Comparison of ENCODE assay signal across 17 mouse cellular contexts in the genomic region with DNA sequence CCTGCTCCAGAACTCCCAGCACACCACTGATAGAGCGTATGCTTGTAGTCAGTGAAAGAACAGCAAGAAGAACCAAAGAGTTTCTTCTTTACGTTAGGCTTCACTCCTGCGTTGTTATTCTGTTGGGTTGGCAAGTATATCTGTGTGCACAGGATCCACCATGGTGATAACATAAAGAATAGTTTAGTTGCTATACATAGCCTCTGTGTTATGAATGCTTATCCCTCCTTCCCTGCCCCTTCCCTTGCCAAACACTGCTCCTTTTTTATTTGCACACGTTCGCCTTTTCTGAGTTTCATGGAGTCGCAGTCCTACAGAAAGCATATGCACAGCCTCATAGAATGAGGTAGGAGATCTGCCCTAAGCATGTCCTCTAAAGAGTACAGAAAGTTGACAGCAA. TPM values are rescaled to one million over a fixed set of nuclear protein-coding genes. Genes with fewer than 3 reads are reported as not detected.
A peak's percentile ranks its signal among the peaks of the same experiment; 100 is the strongest.
DNase-seq lines count a peak whose midpoint lies in the region; ATAC-seq lines count a peak whose summit lies in the region.
"Had no signal": no experiment of that assay in that cellular context is flagged by ENCODE, and none has a peak within 500 bp of the region (broad histone marks: within the 10 kb centered on the region; RNA-seq: fewer than 3 reads in every experiment).

No protein-coding gene starts in this region.

- H3K9me3 ChIP-seq in heart, embryonic 15.5 days (replicated peaks) = no peaks in the 10 kb centered on the region
- no peaks in the 10 kb centered on the region for H3K9me3 ChIP-seq in midbrain, embryonic 12.5 days
- no peaks in the 10 kb centered on the region for H3K9me3 ChIP-seq in midbrain, embryonic 10.5 days (replicated peaks)
- no peaks in the 10 kb centered on the region for H3K9me3 ChIP-seq in hindbrain, embryonic 16.5 days (ENCODE audit: control insufficient read depth, low read length)
- no peaks in the 10 kb centered on the region for H3K9me3 ChIP-seq in neural tube, embryonic 14.5 days (ENCODE audit: control insufficient read depth, low read length)
- H3K9me3 ChIP-seq: intestine, embryonic 15.5 days; limb, embryonic 15.5 days had no signal

- H3K4me1 ChIP-seq in heart, embryonic 15.5 days (replicated peaks) = peaks cover 28% of the 10 kb centered on the region
- H3K4me1 ChIP-seq in midbrain, embryonic 12.5 days = peaks cover 38% of the 10 kb centered on the region
- peaks cover 47% of the 10 kb centered on the region for H3K4me1 ChIP-seq in midbrain, embryonic 10.5 days
- peaks cover 37% of the 10 kb centered on the region for H3K4me1 ChIP-seq in hindbrain, embryonic 16.5 days (ENCODE audit: control insufficient read depth, insufficient read depth, low read depth, low read length)
- H3K4me1 ChIP-seq in neural tube, embryonic 14.5 days (ENCODE audit: control insufficient read depth, insufficient read depth, low read length) = peaks cover 29% of the 10 kb centered on the region

- 59% methylated on average over 6 of the region's 6 CpGs for WGBS in heart, embryonic 15.5 days
- WGBS in midbrain, embryonic 12.5 days = 80% methylated on average over 6 of the region's 6 CpGs
- 88% methylated on average over 6 of the region's 6 CpGs for WGBS in midbrain, embryonic 10.5 days
- WGBS in hindbrain, embryonic 16.5 days = 82% methylated on average over 6 of the region's 6 CpGs
- WGBS in neural tube, embryonic 14.5 days = 78% methylated on average over 6 of the region's 6 CpGs

- no peaks in the 10 kb centered on the region for H3K27me3 ChIP-seq in heart, embryonic 15.5 days
- no peaks in the 10 kb centered on the region for H3K27me3 ChIP-seq in midbrain, embryonic 12.5 days
- H3K27me3 ChIP-seq in midbrain, embryonic 10.5 days (ENCODE audit: low read depth, poor library complexity, severe bottlenecking) = no peaks in the 10 kb centered on the region
- no peaks in the 10 kb centered on the region for H3K27me3 ChIP-seq in hindbrain, embryonic 16.5 days (replicated peaks; ENCODE audit: control insufficient read depth, insufficient read depth, low read length)
- no peaks in the 10 kb centered on the region for H3K27me3 ChIP-seq in neural tube, embryonic 14.5 days (ENCODE audit: control insufficient read depth, insufficient read depth, low read length)
- H3K27me3 ChIP-seq: intestine, embryonic 15.5 days; limb, embryonic 15.5 days had no signal

- no peak for DNase-seq in heart, adult 11 months
- no peak for DNase-seq in midbrain, embryonic 10.5 days (ENCODE audit: low spot score)
- no peak for DNase-seq in thymus, postnatal 10 days (ENCODE audit: low spot score in 2 of 2)
- DNase-seq in cerebellum, adult 8-10 months = no peak
- DNase-seq: adrenal gland, adult 8-10 months; cerebellum, postnatal 36 days; heart, adult 2 months; kidney, postnatal 36 days; lung, postnatal 36 days; retina, postnatal 1 day; thymus, adult 18-20 months had no signal

- H3K4me3 ChIP-seq in heart, embryonic 15.5 days = no peak overlapping the region
- H3K4me3 ChIP-seq in midbrain, embryonic 12.5 days = no peak overlapping the region
- H3K4me3 ChIP-seq in midbrain, embryonic 10.5 days = no peak overlapping the region
- H3K4me3 ChIP-seq in hindbrain, embryonic 16.5 days (ENCODE audit: low read length) = no peak overlapping the region
- H3K4me3 ChIP-seq in neural tube, embryonic 14.5 days (ENCODE audit: low read depth, low read length) = no peak overlapping the region
- H3K4me3 ChIP-seq: heart, adult 2 months; intestine, embryonic 15.5 days; limb, embryonic 15.5 days had no signal

- ATAC-seq in heart, embryonic 15.5 days (replicated peaks; ENCODE audit: insufficient number of reproducible peaks, insufficient read depth, low FRiP score, low read depth) = no peak
- no peak for ATAC-seq in midbrain, embryonic 12.5 days (ENCODE audit: low FRiP score, low read depth)
- ATAC-seq in hindbrain, embryonic 16.5 days = no peak
- ATAC-seq in neural tube, embryonic 14.5 days (ENCODE audit: low read depth) = no peak
- ATAC-seq: intestine, embryonic 15.5 days had no signal

- H3K9ac ChIP-seq in heart, embryonic 15.5 days = no peak overlapping the region
- H3K9ac ChIP-seq in midbrain, embryonic 12.5 days (replicated peaks) = no peak overlapping the region
- H3K9ac ChIP-seq in hindbrain, embryonic 16.5 days (ENCODE audit: low read depth, low read length) = no peak overlapping the region
- no peak overlapping the region for H3K9ac ChIP-seq in neural tube, embryonic 14.5 days (replicated peaks; ENCODE audit: low read depth, low read length)
- H3K9ac ChIP-seq: intestine, embryonic 15.5 days; limb, embryonic 15.5 days had no signal

- peak overlapping the region; percentile 13; the same call in 1 of the 2 replicates for H3K4me2 ChIP-seq in heart, embryonic 15.5 days
- peak overlapping the region; percentile 18; the same call in 1 of the 2 replicates for H3K4me2 ChIP-seq in midbrain, embryonic 12.5 days (replicated peaks)
- H3K4me2 ChIP-seq in hindbrain, embryonic 16.5 days (ENCODE audit: low read length) = peak overlapping the region; percentile 25; the same call in 1 of the 2 replicates
- peak overlapping the region; percentile 12; the same call in 1 of the 2 replicates for H3K4me2 ChIP-seq in neural tube, embryonic 14.5 days (ENCODE audit: low read depth, low read length)
- H3K4me2 ChIP-seq: intestine, embryonic 15.5 days; limb, embryonic 15.5 days had no signal

- peaks cover 6% of the 10 kb centered on the region; the same call in 1 of the 2 replicates for H3K36me3 ChIP-seq in heart, embryonic 15.5 days
- 0 out of 2 replicates have a peak, but pooled peaks cover 1% of the 10 kb centered on the region for H3K36me3 ChIP-seq in midbrain, embryonic 12.5 days
- H3K36me3 ChIP-seq in midbrain, embryonic 10.5 days = peaks cover 15% of the 10 kb centered on the region
- no peaks in the 10 kb centered on the region for H3K36me3 ChIP-seq in hindbrain, embryonic 16.5 days (ENCODE audit: control insufficient read depth, insufficient read depth, low read length)
- no peaks in the 10 kb centered on the region for H3K36me3 ChIP-seq in neural tube, embryonic 14.5 days (ENCODE audit: control insufficient read depth, insufficient read depth, low read length)
- H3K36me3 ChIP-seq: intestine, embryonic 15.5 days had no signal

- H3K27ac ChIP-seq in heart, embryonic 15.5 days = no peak overlapping the region
- no peak overlapping the region for H3K27ac ChIP-seq in midbrain, embryonic 12.5 days (replicated peaks)
- H3K27ac ChIP-seq in midbrain, embryonic 10.5 days (replicated peaks) = no peak overlapping the region
- H3K27ac ChIP-seq in hindbrain, embryonic 16.5 days (ENCODE audit: low read depth, low read length) = no peak overlapping the region
- H3K27ac ChIP-seq in neural tube, embryonic 14.5 days (ENCODE audit: low read depth, low read length) = no peak overlapping the region
- H3K27ac ChIP-seq: heart, adult 2 months; intestine, embryonic 15.5 days; limb, embryonic 15.5 days had no signal

RNA-seq across cellular contexts. Expression of a gene that starts 6.5 kb away (rescaled TPM):
- polyA plus RNA-seq in heart, embryonic 15.5 days (2015; fragmentation: Nextera tagmentation; extraction: Ambion mirVana) = 14.0 and 16.5 TPM in 2 replicates
- 27.5 and 33.4 TPM in 2 replicates for polyA plus RNA-seq in midbrain, embryonic 12.5 days (2016; fragmentation: Nextera tagmentation; extraction: Ambion mirVana)
- polyA plus RNA-seq in midbrain, embryonic 10.5 days (2016; fragmentation: Nextera tagmentation; extraction: Ambion mirVana) = 25.8 and 28.2 TPM in 2 replicates
- 20.5 and 20.7 TPM in 2 replicates for polyA plus RNA-seq in hindbrain, embryonic 16.5 days (2015; fragmentation: Nextera tagmentation; extraction: Ambion mirVana)
- polyA plus RNA-seq in neural tube, embryonic 14.5 days (2014; fragmentation: Nextera tagmentation; extraction: Ambion mirVana) = 27.8 and 31.7 TPM in 2 replicates

RNA-seq across cellular contexts. Expression of a gene that starts 6.7 kb away (rescaled TPM):
- 8.9 and 10.9 TPM in 2 replicates for polyA plus RNA-seq in heart, embryonic 15.5 days (2015; fragmentation: Nextera tagmentation; extraction: Ambion mirVana)
- polyA plus RNA-seq in midbrain, embryonic 12.5 days (2016; fragmentation: Nextera tagmentation; extraction: Ambion mirVana) = 19.5 and 20.4 TPM in 2 replicates
- polyA plus RNA-seq in midbrain, embryonic 10.5 days (2016; fragmentation: Nextera tagmentation; extraction: Ambion mirVana) = 10.6 and 14.4 TPM in 2 replicates
- polyA plus RNA-seq in hindbrain, embryonic 16.5 days (2015; fragmentation: Nextera tagmentation; extraction: Ambion mirVana) = 21.4 and 24.5 TPM in 2 replicates
- 38.0 and 39.7 TPM in 2 replicates for polyA plus RNA-seq in neural tube, embryonic 14.5 days (2014; fragmentation: Nextera tagmentation; extraction: Ambion mirVana)

RNA-seq across cellular contexts. Expression of a gene that starts 54.4 kb away (rescaled TPM):
- polyA plus RNA-seq in heart, embryonic 15.5 days (2015; fragmentation: Nextera tagmentation; extraction: Ambion mirVana) = 1.3 and 1.9 TPM in 2 replicates
- 2.9 and 3.7 TPM in 2 replicates for polyA plus RNA-seq in midbrain, embryonic 12.5 days (2016; fragmentation: Nextera tagmentation; extraction: Ambion mirVana)
- 2.1 and 2.4 TPM in 2 replicates for polyA plus RNA-seq in midbrain, embryonic 10.5 days (2016; fragmentation: Nextera tagmentation; extraction: Ambion mirVana)
- polyA plus RNA-seq in hindbrain, embryonic 16.5 days (2015; fragmentation: Nextera tagmentation; extraction: Ambion mirVana) = 1.4 and 2.4 TPM in 2 replicates
- 4.4 and 5.1 TPM in 2 replicates for polyA plus RNA-seq in neural tube, embryonic 14.5 days (2014; fragmentation: Nextera tagmentation; extraction: Ambion mirVana)
